Mouse (Mus musculus): Measurements from ENCODE around the gene Mras.

The Mras gene

DNA sequence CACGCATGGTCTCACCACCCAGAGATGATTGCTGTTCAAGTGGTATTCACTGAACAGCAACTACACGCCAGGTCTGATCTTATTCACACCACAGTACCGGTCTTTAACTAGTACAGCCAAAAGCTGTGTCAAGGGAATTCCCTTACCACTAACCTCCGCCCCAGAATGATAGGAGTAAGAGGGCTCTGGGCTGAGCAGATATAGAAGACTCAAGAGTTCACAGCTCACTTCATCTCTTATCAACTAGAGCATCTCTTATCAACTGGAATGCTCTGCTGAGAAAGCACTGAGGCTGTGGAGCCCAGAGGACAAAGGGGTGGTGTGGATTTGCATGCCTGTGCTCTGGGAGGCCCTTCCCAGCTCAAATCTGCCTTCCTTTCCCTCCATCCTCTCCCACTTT, 25.4 kb downstream of the Mras start:
- DNase-seq (ENCODE audit: low spot score in 2 of 2) = no peak

DNA sequence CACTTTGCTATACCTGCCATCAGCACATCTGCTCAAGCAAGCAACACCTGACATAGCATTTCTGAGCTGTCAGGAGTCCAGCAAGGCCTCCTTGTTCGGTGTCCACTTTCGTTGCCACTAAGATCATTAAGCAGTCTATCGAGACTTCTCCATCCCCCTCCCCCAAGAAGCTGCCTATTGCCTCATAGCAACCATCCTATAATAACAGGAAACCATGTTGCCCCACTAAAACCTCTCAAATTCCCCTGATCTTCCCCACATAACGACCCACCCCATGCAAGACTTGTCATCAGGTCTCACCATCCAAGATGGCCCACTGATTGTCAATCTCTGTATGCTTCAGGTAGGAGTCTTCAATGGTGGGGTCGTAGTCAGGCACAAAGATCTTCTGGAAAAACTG, 26.1 kb downstream of the Mras start:
- no peak for DNase-seq (ENCODE audit: low spot score in 2 of 2)

- DNase-seq (ENCODE audit: low spot score in 2 of 2) = no peak
Measured at GRCm38 (mm10) chr9:99409280-99409679, 27.9 kb downstream of the Mras start.

DNA sequence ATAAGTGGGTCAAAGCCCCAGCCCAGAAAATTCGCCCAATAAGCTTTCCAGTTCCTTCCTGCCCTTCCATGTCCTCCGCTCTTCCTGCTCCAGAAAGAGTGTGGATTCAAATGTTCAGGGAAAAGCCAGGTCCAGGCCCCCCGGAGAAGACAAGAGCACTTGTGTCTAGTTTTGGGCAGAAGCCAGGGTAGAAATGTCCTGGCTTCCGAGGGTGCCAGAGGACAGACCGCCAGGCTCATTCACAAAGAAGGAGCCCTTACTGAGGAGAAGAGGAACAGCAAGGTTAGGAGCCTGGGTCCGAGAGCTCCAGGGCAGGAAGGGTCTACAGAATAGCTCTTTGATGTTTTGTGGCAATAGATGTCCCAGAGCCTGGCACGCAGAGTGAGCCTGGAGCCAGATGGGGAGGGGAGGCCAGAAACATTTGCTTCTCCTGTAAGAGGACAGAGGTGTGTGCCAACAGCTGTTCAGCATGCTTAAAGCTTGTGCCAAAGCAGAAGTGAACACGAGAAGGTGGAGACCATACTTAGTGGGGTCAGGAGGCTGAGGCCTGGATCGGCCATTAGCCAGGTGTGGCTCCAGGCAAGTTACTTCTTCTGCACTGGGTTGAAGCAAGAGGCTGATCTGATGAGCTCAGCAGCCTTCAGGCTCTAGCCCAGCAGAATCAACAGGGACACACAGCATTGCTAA, 35.8 kb downstream of the Mras start:
- DNase-seq (ENCODE audit: low spot score in 2 of 2) = no peak

GRCm38 (mm10) chr9:99400781-99401180, 36.4 kb downstream of the Mras start:
- no peak for DNase-seq (ENCODE audit: low spot score in 2 of 2)

DNA sequence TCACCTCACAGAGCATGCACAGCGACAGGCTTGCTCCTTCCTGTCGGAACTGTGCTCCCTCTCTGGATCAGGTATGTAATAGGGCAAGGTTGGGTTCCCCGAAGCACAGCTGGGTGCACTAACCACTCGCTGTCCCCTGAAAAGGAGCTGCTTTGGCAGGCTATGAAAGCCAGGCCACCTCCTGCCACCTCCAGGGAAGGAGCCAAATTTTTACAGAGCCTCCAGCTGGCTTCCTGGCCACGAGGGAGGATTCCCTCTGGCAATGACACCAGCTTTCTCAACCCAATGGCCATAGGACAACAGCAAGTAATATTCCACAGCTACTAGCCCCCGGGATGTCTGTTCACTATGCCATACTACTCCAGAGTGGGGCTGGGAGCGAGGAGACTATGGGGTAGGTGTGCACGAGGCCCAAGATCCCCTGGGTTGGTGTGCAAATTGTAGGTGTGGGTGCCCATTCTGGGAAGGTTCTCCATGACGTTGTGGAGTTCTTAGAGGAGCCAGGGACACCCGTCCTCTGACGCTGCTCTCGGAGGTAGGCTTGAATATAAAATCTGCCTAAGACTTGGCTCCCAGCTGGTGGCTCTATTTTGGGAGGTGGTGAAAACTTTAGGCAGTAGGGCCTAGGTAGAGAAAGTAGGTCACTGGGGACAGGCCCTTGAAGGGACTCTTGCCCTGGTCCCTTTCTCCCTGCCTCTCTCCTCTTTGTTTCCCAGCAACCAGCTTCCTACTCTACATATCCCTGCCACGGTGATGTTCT, 39.9 kb downstream of the Mras start:
- DNase-seq (ENCODE audit: low spot score in 2 of 2) = no peak

DNA sequence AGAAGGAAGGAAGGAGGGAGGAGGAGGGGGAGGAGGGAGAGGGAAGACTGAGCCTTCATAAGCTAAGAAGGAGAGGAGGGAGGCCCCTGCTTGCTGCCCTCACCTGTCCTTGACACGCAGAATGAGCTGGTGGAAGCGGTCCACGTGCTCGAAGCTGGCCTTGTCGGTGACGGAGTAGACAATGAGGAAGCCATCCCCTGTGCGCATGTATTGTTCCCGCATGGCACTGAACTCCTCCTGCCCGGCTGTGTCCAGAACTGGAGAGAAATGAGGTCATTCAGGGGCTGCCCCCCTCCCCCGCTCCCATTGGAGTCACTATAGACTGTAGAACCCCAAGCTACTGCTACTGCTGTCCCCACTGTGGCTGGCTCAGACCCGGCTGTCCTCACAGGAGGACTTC, 42.8 kb downstream of the Mras start:
- DNase-seq (ENCODE audit: low spot score in 2 of 2) = no peak

DNA sequence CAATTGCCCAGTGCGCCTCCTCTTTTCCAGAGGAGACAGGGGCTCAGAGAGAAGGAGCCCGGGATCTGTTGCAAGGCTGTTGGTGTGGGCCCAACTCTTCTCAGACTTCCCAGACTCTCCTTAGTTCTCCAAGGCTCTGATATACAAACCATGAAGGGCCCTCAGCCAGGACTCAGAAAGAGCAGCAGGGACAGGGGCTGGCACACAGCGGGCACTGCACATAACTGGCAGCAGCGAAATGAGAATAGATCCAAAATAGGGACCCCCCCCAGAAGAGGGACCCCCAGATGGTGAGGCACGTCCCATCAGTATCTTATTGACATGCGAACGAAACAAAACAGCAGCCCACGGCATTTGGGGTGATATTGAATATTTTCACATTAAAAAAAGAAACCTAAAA, 44.0 kb downstream of the Mras start:
- no peak for DNase-seq (ENCODE audit: low spot score in 2 of 2)

- no peak for DNase-seq (ENCODE audit: low spot score in 2 of 2)
Measured at GRCm38 (mm10) chr9:99391557-99391956, 45.6 kb downstream of the Mras start.

- no peak for DNase-seq (ENCODE audit: low spot score in 2 of 2)
Measured at GRCm38 (mm10) chr9:99390716-99391115, 46.5 kb downstream of the Mras start.

- no peak for DNase-seq (ENCODE audit: low spot score in 2 of 2)
Measured at GRCm38 (mm10) chr9:99390201-99390600, 47.0 kb downstream of the Mras start.

- no peak for DNase-seq (ENCODE audit: low spot score in 2 of 2)
Measured at GRCm38 (mm10) chr9:99389506-99389905, 47.7 kb downstream of the Mras start.

DNA sequence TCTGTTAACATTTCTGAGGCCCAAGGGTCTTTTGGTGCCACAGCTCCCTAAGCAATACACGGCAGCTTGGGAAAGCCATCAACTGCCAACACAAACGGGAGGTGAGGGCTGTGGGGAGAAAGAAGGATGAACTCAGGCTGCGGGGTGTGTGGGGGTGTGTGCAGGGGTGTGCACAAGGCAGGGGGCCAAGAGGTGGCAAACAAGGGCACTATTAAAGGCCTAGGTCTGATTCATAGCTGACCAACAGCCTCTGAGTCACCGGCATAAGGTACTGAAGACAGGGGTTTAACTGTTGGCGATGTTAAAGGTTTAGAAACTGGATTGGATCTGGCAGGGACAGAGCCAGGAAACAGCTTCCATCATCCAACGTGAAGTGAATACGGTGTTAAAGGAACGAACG, 48.3 kb downstream of the Mras start:
- no peak for DNase-seq (ENCODE audit: low spot score in 2 of 2)

GRCm38 (mm10) chr9:99388078-99388477, 49.1 kb downstream of the Mras start:
- no peak for DNase-seq (ENCODE audit: low spot score in 2 of 2)

GRCm38 (mm10) chr9:99382556-99382955, 54.6 kb downstream of the Mras start:
- no peak for DNase-seq (ENCODE audit: low spot score in 2 of 2)

DNA sequence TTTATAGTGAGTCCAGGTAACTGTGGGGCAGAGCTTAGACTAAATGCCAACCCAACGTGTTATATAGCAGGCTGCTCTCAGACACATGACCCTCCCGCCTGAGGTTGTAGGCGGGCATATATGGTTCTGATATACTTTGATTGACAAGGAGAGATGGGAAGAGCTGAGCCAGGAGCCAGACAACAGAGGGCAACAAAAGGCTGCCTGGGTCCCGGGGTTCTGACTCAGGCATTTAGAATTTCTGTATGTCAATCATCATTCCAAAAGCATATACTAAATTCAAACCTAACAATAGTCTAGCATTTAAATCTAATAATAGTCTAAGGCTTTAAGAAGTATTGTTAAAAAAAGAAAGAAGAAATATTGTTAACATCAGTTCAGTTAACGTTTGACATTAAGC, 58.0 kb downstream of the Mras start:
- no peak for DNase-seq (ENCODE audit: low spot score in 2 of 2)

GRCm38 (mm10) chr9:99376591-99377418, 60.4 kb downstream of the Mras start:
- DNase-seq (ENCODE audit: low spot score in 2 of 2) = peak; percentile 31 to 80

GRCm38 (mm10) chr9:99368431-99368830, 68.8 kb downstream of the Mras start:
- DNase-seq (ENCODE audit: low spot score in 2 of 2) = no peak

GRCm38 (mm10) chr9:99365906-99366305, 71.3 kb downstream of the Mras start:
- DNase-seq (ENCODE audit: low spot score in 2 of 2) = no peak

DNA sequence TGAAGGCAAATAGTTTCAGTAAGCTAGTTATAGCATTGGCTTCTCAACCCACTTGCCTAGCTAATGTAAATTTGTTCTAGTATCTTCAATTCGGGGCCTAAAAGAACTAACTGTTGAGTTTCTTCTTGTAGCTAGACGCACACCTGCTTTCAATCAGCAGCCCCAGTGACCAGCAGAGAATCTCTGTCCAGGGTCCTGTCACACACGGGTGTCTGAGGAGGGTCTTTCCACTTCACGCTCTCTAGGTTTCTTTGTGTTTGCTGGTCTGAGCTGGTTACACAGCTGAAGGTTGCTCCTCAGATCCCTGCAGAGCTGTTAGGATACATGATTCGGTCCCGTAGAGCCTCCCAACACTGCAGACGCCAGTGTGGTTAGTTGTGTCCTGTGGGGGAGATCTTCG, 74.1 kb downstream of the Mras start:
- no peak for DNase-seq (ENCODE audit: low spot score in 2 of 2)

DNA sequence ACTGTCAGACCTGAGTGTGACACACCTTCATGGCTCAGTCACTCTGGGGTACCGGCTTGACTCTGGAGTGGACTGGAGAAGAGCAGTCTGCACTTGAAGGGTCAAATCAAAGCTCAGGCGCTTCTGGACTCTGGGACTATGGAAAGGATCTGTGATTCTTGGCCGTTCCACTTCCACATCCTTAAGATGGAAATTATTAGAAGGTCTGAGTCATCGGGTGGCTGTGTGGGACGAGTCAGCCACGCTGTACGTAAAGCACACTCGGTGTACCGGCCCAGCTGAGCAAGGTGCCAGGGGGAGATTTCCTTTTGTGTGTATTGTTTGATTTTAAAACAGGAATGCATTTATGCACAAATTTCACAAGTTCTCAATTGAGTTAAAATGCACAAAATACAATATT, 75.2 kb downstream of the Mras start:
- DNase-seq (ENCODE audit: low spot score in 2 of 2) = no peak

DNA sequence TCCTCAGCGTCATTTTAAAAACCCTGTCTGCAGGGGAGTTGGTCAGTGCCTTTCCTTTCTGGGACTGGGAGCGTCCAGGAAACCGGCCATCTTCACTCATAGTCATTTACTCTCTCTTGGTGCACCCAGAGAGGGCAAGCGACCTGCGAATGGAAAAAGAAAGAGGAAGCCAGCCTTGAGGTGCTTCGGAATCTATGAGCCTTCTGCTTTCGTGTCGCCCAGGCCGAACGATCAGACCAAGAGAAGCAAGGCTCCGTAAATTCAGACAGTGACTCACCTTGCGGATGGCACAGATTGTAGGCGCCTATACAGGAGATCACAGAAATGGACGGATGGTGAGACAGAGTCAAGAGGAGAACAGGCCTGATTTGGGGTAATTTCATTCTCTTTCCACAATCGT, 78.2 kb downstream of the Mras start:
- DNase-seq (ENCODE audit: low spot score in 2 of 2) = no peak
